Mouse (Mus musculus) B cell, adult 67 days (primary cell): ENCODE results near the gene Mmp20. TPM values are rescaled to one million over a fixed set of nuclear protein-coding genes. Genes with fewer than 3 reads are reported as not detected.

Source experiments
- total RNA-seq, 2 experiments: library from RNA; stranded (reverse); gene quantifications; 4 replicates each; pipeline ENCODE4 v1.2.4; 2023

Gene Mmp20
- not detected for total RNA-seq

DNA sequence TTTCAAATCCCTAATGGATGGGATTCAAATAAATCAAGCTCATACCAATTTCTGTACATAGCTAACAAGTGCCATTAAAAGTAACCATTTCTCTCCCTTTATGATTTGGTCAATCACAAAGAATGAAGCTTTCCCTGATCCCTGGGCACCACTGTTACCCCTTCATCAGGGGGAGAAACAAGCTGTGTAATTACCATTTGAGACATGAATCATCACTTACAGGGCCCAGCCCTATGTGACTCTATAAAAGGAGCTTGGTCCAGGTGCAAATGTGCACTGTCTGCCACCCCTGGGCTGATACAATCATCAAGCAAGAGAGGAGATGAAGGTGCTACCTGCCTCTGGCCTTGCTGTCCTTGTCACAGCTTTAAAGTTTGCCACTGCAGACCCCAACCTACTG is at the start of gene Mmp20:
Mmp20 (plus strand) TSS at position 301 of the 400 bp plus-strand sequence.

DNA sequence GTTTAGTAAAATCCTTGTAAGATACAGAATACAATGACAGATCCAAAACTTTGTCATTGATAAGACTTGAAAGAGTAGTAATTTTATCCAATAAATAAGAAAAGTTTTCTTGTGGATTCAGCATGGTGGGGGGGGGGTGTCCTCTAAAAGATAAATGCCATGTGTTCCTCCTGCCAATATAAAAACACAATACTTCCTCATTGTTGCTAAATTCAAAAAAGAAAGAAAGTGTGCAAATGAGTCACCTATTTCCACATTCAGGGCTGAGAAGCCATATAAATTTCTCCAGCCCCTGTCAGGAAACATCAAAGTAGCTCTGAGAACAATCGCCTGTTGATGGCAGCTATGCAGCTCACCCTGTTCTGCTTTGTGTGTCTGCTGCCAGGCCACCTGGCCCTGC is 63.8 kb downstream of the Mmp20 start, which contains the start of gene Mmp7:
Mmp7 (plus strand) TSS at position 301 of the 400 bp plus-strand sequence.

Other genes starting within 250 kb of the Mmp20 start
- not detected for gene Mmp1b, start 240.2 kb upstream of the Mmp20 start, total RNA-seq
- gene Mmp3, start 182.4 kb upstream of the Mmp20 start, total RNA-seq = not detected
- not detected for gene Mmp10, start 125.9 kb upstream of the Mmp20 start, total RNA-seq
- gene Mmp8, start 69.8 kb upstream of the Mmp20 start, total RNA-seq = not detected
- not detected for gene Mmp27, start 56.8 kb upstream of the Mmp20 start, total RNA-seq
- gene Mmp7, start 63.9 kb downstream of the Mmp20 start, total RNA-seq = not detected
- 100 to 1,000 TPM; 245 to 272 TPM for gene Tmem123, start 135.8 kb downstream of the Mmp20 start, total RNA-seq
- gene Birc2, start 208.8 kb downstream of the Mmp20 start, total RNA-seq = 100 to 1,000 TPM; 112 to 122 TPM
- gene Birc3, start 245.0 kb downstream of the Mmp20 start, total RNA-seq = 100 to 1,000 TPM; 524 to 525 TPM